Mouse (Mus musculus): ENCODE data around the gene Kcnk4. TPM values are rescaled to one million over a fixed set of nuclear protein-coding genes. Genes with fewer than 3 reads are reported as not detected.
"Not testable (repeated sequence)": the region's sequence is repeated elsewhere in the genome, so short reads cannot be mapped to it uniquely, and the experiment has no call there.

The Kcnk4 gene
- polyA plus RNA-seq, 1 experiment = 1.8 TPM

- DNase-seq = no peak
- Histone ChIP-seq H3K36me3 (ENCODE audit: control insufficient read depth, insufficient read depth, low read length) (no peaks in the 10 kb centered on the region), H3K27ac (ENCODE audit: control insufficient read depth, insufficient read depth, low read length) (no peak overlapping the region), H3K27me3 (ENCODE audit: control insufficient read depth, insufficient read depth, low read length) (no peaks in the 10 kb centered on the region), H3K4me1 (replicated peaks; ENCODE audit: control insufficient read depth, insufficient read depth, low read length) (peaks cover 4% of the 10 kb centered on the region; the same call in 1 of the 2 replicates), H3K4me3 (ENCODE audit: control insufficient read depth, insufficient read depth, low read length) (no peak overlapping the region)
- no peak for TF ChIP-seq CTCF (IDR thresholded peaks at IDR 0.05; ENCODE audit: borderline replicate concordance, control insufficient read depth, extremely low read depth, insufficient read depth, low read length, poor library complexity)
- no peak for TF ChIP-seq POLR2A (IDR thresholded peaks at IDR 0.05; ENCODE audit: control insufficient read depth, extremely low read depth, insufficient read depth, low read length, poor library complexity)
- 94% methylated on average over 4 of the region's 4 CpGs for WGBS
Measured at GRCm38 (mm10) chr19:6899641-6900040, 34.7 kb downstream of the Kcnk4 start.

- DNase-seq; H3K4me3 ChIP-seq (ENCODE audit: control insufficient read depth, insufficient read depth, low read length); H3K27ac ChIP-seq (ENCODE audit: control insufficient read depth, insufficient read depth, low read length); H3K36me3 ChIP-seq (ENCODE audit: control insufficient read depth, insufficient read depth, low read length); H3K4me1 ChIP-seq (replicated peaks; ENCODE audit: control insufficient read depth, insufficient read depth, low read length); H3K27me3 ChIP-seq (ENCODE audit: control insufficient read depth, insufficient read depth, low read length): not testable (repeated sequence)
- WGBS = 49% methylated on average over 18 of the region's 18 CpGs
Measured at GRCm38 (mm10) chr19:6895608-6896305, 38.6 kb downstream of the Kcnk4 start.

- no peak for DNase-seq
- H3K36me3 ChIP-seq (ENCODE audit: control insufficient read depth, insufficient read depth, low read length) = no peaks in the 10 kb centered on the region
- no peak overlapping the region for H3K4me3 ChIP-seq (ENCODE audit: control insufficient read depth, insufficient read depth, low read length)
- H3K27ac ChIP-seq (ENCODE audit: control insufficient read depth, insufficient read depth, low read length) = no peak overlapping the region
- no peaks in the 10 kb centered on the region for H3K27me3 ChIP-seq (ENCODE audit: control insufficient read depth, insufficient read depth, low read length)
- no peak for TF ChIP-seq POLR2A (IDR thresholded peaks at IDR 0.05; ENCODE audit: control insufficient read depth, extremely low read depth, insufficient read depth, low read length, poor library complexity)
- TF ChIP-seq CTCF (IDR thresholded peaks at IDR 0.05; ENCODE audit: borderline replicate concordance, control insufficient read depth, extremely low read depth, insufficient read depth, low read length, poor library complexity) = no peak
- 96% methylated on average over 14 of the region's 14 CpGs for WGBS
- H3K4me1 ChIP-seq (replicated peaks; ENCODE audit: control insufficient read depth, insufficient read depth, low read length) = peaks cover 4% of the 10 kb centered on the region; the same call in 1 of the 2 replicates
Measured at GRCm38 (mm10) chr19:6893731-6894451, 40.4 kb downstream of the Kcnk4 start.

- Histone ChIP-seq H3K36me3 (ENCODE audit: control insufficient read depth, insufficient read depth, low read length) (no peaks in the 10 kb centered on the region), H3K4me3 (ENCODE audit: control insufficient read depth, insufficient read depth, low read length) (no peak overlapping the region), H3K4me1 (replicated peaks; ENCODE audit: control insufficient read depth, insufficient read depth, low read length) (peaks cover 4% of the 10 kb centered on the region; the same call in 1 of the 2 replicates), H3K27me3 (ENCODE audit: control insufficient read depth, insufficient read depth, low read length) (no peaks in the 10 kb centered on the region), H3K27ac (ENCODE audit: control insufficient read depth, insufficient read depth, low read length) (no peak overlapping the region)
- 88% methylated on average over 4 of the region's 4 CpGs for WGBS
- TF ChIP-seq POLR2A (IDR thresholded peaks at IDR 0.05; ENCODE audit: control insufficient read depth, extremely low read depth, insufficient read depth, low read length, poor library complexity) (no peak), CTCF (IDR thresholded peaks at IDR 0.05; ENCODE audit: borderline replicate concordance, control insufficient read depth, extremely low read depth, insufficient read depth, low read length, poor library complexity) (no peak)
- DNase-seq = no peak
Measured at GRCm38 (mm10) chr19:6892512-6892911, 41.8 kb downstream of the Kcnk4 start.

GRCm38 (mm10) chr19:6877965-6878364 lies 56.4 kb downstream of the Kcnk4 start:
- H3K27ac ChIP-seq (ENCODE audit: control insufficient read depth, insufficient read depth, low read length) = no peak overlapping the region
- H3K4me1 ChIP-seq (replicated peaks; ENCODE audit: control insufficient read depth, insufficient read depth, low read length) = no peaks in the 10 kb centered on the region
- no peak overlapping the region for H3K4me3 ChIP-seq (ENCODE audit: control insufficient read depth, insufficient read depth, low read length)
- H3K27me3 ChIP-seq (ENCODE audit: control insufficient read depth, insufficient read depth, low read length) = no peaks in the 10 kb centered on the region
- TF ChIP-seq CTCF (IDR thresholded peaks at IDR 0.05; ENCODE audit: borderline replicate concordance, control insufficient read depth, extremely low read depth, insufficient read depth, low read length, poor library complexity) = no peak
- TF ChIP-seq POLR2A (IDR thresholded peaks at IDR 0.05; ENCODE audit: control insufficient read depth, extremely low read depth, insufficient read depth, low read length, poor library complexity) = no peak
- DNase-seq = no peak
- WGBS = 93% methylated on average over 4 of the region's 4 CpGs
- H3K36me3 ChIP-seq (ENCODE audit: control insufficient read depth, insufficient read depth, low read length) = no peaks in the 10 kb centered on the region

- H3K27ac ChIP-seq (ENCODE audit: control insufficient read depth, insufficient read depth, low read length) = no peak overlapping the region
- H3K4me1 ChIP-seq (replicated peaks; ENCODE audit: control insufficient read depth, insufficient read depth, low read length) = peaks cover 9% of the 10 kb centered on the region
- no peaks in the 10 kb centered on the region for H3K27me3 ChIP-seq (ENCODE audit: control insufficient read depth, insufficient read depth, low read length)
Measured at GRCm38 (mm10) chr19:6876799-6877198, 57.5 kb downstream of the Kcnk4 start.

More at GRCm38 (mm10) chr19:6876799-6877198, 57.5 kb downstream of the Kcnk4 start:
- Histone ChIP-seq H3K36me3 (ENCODE audit: control insufficient read depth, insufficient read depth, low read length) (no peaks in the 10 kb centered on the region), H3K4me3 (ENCODE audit: control insufficient read depth, insufficient read depth, low read length) (no peak overlapping the region)
- DNase-seq = no peak
- no peak for TF ChIP-seq POLR2A (IDR thresholded peaks at IDR 0.05; ENCODE audit: control insufficient read depth, extremely low read depth, insufficient read depth, low read length, poor library complexity)
- no peak for TF ChIP-seq CTCF (IDR thresholded peaks at IDR 0.05; ENCODE audit: borderline replicate concordance, control insufficient read depth, extremely low read depth, insufficient read depth, low read length, poor library complexity)

Data from thymus, adult 2 months (tissue).